Mouse (Mus musculus): ENCODE results near the gene Acvr1c. TPM values are rescaled to one million over a fixed set of nuclear protein-coding genes. Genes with fewer than 3 reads are reported as not detected.

Gene Acvr1c
- polyA plus RNA-seq, 1 experiment from 2014 or later: 5.5 TPM

DNA sequence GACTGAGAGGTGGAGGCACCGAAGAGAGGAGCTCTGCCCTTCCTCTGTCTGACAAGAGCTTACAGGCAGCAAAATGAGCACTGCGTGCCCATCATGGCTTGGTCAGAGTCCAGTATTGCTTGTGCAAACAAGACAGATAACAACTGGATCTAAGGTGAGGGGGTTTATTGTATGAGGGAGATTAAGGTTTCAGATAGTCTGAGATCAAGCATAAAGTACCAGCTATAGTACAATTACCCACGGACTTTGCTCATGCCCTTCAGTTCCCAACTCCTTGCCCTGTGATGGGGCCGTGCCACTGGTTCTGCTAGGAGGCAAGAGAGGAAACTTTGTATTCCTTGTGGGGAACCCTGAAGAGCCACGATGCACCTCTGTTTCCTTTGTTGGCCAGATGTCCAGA lies 78.5 kb downstream of the Acvr1c start:
- Histone ChIP-seq H3K4me1 (replicated peaks; ENCODE audit: control insufficient read depth, insufficient read depth, low read length) (no peaks in the 10 kb centered on the region), H3K27me3 (replicated peaks; ENCODE audit: control insufficient read depth, insufficient read depth, low read length) (no peaks in the 10 kb centered on the region), H3K9me3 (ENCODE audit: control insufficient read depth) (no peaks in the 10 kb centered on the region), H3K27ac (ENCODE audit: low read depth, low read length) (no peak overlapping the region), H3K4me2 (replicated peaks; ENCODE audit: low read depth) (no peak overlapping the region), H3K4me3 (ENCODE audit: low read depth, low read length) (no peak overlapping the region), H3K36me3 (ENCODE audit: control insufficient read depth, insufficient read depth) (peaks cover 7% of the 10 kb centered on the region; the same call in 1 of the 2 replicates), H3K9ac (ENCODE audit: low read depth, low read length) (no peak overlapping the region)
- peak; percentile 96 for ATAC-seq
- WGBS: 42% methylated on average over 5 of the region's 5 CpGs
- TF ChIP-seq CTCF (IDR thresholded peaks at IDR 0.05; ENCODE audit: low read depth): no peak

DNA sequence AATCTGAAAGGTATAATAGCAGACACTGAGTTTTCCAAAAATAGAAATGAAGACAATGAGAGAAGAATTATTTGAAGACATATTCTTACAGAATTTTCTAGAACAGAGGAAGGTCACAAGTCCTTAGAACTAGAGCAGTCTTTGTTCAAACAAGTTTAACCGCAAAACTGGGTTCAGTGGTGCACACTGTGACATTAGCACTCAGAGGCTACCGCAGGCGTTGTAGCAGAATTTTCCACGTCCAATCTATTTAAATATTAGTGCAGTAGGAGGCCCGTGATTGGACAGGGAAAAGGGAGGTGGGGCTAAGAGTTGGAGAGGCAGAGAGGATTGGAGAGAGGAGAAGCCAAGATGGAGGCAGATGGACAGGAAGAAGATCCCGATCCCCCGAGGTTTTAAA lies 81.2 kb downstream of the Acvr1c start:
- no peak overlapping the region for H3K27ac ChIP-seq (ENCODE audit: low read depth, low read length)
- H3K9ac ChIP-seq (ENCODE audit: low read depth, low read length): no peak overlapping the region
- H3K4me2 ChIP-seq (replicated peaks; ENCODE audit: low read depth): no peak overlapping the region
- H3K27me3 ChIP-seq (replicated peaks; ENCODE audit: control insufficient read depth, insufficient read depth, low read length): no peaks in the 10 kb centered on the region
- H3K4me1 ChIP-seq (replicated peaks; ENCODE audit: control insufficient read depth, insufficient read depth, low read length): no peaks in the 10 kb centered on the region
- WGBS: 90% methylated on average over 7 of the region's 7 CpGs
- no peak for TF ChIP-seq CTCF (IDR thresholded peaks at IDR 0.05; ENCODE audit: low read depth)
- no peak overlapping the region for H3K4me3 ChIP-seq (ENCODE audit: low read depth, low read length)
- no peaks in the 10 kb centered on the region for H3K9me3 ChIP-seq (ENCODE audit: control insufficient read depth)
- H3K36me3 ChIP-seq (ENCODE audit: control insufficient read depth, insufficient read depth): peaks cover 7% of the 10 kb centered on the region; the same call in 1 of the 2 replicates
- ATAC-seq: no peak

DNA sequence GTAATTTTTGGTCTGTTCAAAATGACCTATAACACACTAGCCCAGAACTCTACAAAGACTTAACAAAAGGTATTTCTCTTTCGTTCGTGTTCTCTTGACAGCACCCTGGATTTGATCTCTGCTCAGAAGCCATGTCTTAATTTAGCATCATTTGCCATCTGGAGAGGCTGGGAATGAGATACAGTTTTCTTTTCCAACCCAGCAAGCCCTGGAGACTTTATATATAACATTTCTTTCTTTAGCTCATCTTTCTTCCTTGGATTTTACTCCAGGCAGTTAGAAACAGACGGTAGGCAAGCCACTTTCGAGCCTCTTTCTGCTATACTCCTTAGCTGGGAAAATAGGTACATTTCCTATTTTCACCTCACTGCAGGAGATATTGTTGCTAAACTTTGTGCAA lies 117.1 kb downstream of the Acvr1c start:
- H3K27ac ChIP-seq (ENCODE audit: low read depth, low read length): no peak overlapping the region
- no peaks in the 10 kb centered on the region for H3K27me3 ChIP-seq (replicated peaks; ENCODE audit: control insufficient read depth, insufficient read depth, low read length)
- no peak overlapping the region for H3K9ac ChIP-seq (ENCODE audit: low read depth, low read length)
- ATAC-seq: no peak
- H3K36me3 ChIP-seq (ENCODE audit: control insufficient read depth, insufficient read depth): no peaks in the 10 kb centered on the region
- H3K4me3 ChIP-seq (ENCODE audit: low read depth, low read length): no peak overlapping the region
- no peaks in the 10 kb centered on the region for H3K9me3 ChIP-seq (ENCODE audit: control insufficient read depth)
- no peaks in the 10 kb centered on the region for H3K4me1 ChIP-seq (replicated peaks; ENCODE audit: control insufficient read depth, insufficient read depth, low read length)
- no peak for TF ChIP-seq CTCF (IDR thresholded peaks at IDR 0.05; ENCODE audit: low read depth)
- H3K4me2 ChIP-seq (replicated peaks; ENCODE audit: low read depth): no peak overlapping the region
- WGBS: 84% methylated on average over 4 of the region's 4 CpGs

DNA sequence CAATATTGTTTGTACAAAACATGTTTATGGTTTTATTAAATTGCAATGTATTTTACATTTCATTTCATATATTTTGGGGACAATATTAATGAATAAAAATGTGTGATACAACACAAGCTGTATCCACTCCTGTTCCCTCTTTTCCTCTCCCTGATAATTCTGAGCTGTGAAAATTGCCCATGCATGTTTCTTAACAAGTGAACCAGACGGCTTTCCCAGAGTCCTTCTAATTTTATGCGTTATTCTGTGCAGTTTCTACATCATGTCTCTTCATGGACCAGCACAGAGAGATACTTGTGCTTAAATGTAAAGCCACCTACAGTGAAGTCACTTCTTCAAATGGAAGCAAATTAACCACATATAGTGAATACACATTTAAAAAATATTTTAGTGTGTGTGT lies 120.2 kb downstream of the Acvr1c start:
- no peak for TF ChIP-seq CTCF (IDR thresholded peaks at IDR 0.05; ENCODE audit: low read depth)
- Histone ChIP-seq H3K4me2 (replicated peaks; ENCODE audit: low read depth) (no peak overlapping the region), H3K9ac (ENCODE audit: low read depth, low read length) (no peak overlapping the region), H3K27me3 (replicated peaks; ENCODE audit: control insufficient read depth, insufficient read depth, low read length) (no peaks in the 10 kb centered on the region), H3K4me1 (replicated peaks; ENCODE audit: control insufficient read depth, insufficient read depth, low read length) (no peaks in the 10 kb centered on the region), H3K4me3 (ENCODE audit: low read depth, low read length) (no peak overlapping the region), H3K27ac (ENCODE audit: low read depth, low read length) (no peak overlapping the region), H3K36me3 (ENCODE audit: control insufficient read depth, insufficient read depth) (no peaks in the 10 kb centered on the region), H3K9me3 (ENCODE audit: control insufficient read depth) (no peaks in the 10 kb centered on the region)
- ATAC-seq: no peak
- 79% methylated on average over 2 of the region's 2 CpGs for WGBS

Other genes with a start within 250 kb of the Acvr1c start
- 0.98 and 1.0 TPM in 2 replicates for gene Cytip, start 162.4 kb downstream of the Acvr1c start, polyA plus RNA-seq (2015; fragmentation: Nextera tagmentation; extraction: Ambion mirVana)
- gene Gm17409, start 112.2 kb upstream of the Acvr1c start, polyA plus RNA-seq (2015; fragmentation: Nextera tagmentation; extraction: Ambion mirVana): not detected in 2 replicates
- gene Acvr1, start 209.3 kb upstream of the Acvr1c start, polyA plus RNA-seq (2015; fragmentation: Nextera tagmentation; extraction: Ambion mirVana): 4.6 and 5.0 TPM in 2 replicates
- gene Upp2, start 209.4 kb upstream of the Acvr1c start, polyA plus RNA-seq (2015; fragmentation: Nextera tagmentation; extraction: Ambion mirVana): 3.8 TPM in 2 replicates